Mouse (Mus musculus): ENCODE data around the gene Pnp2. TPM values are rescaled to one million over a fixed set of nuclear protein-coding genes. Genes with fewer than 3 reads are reported as not detected.
A peak's percentile ranks its signal among the peaks of the same experiment; 100 is the strongest.

Pnp2 gene
- polyA plus RNA-seq, 1 experiment = 3.1 TPM

DNA sequence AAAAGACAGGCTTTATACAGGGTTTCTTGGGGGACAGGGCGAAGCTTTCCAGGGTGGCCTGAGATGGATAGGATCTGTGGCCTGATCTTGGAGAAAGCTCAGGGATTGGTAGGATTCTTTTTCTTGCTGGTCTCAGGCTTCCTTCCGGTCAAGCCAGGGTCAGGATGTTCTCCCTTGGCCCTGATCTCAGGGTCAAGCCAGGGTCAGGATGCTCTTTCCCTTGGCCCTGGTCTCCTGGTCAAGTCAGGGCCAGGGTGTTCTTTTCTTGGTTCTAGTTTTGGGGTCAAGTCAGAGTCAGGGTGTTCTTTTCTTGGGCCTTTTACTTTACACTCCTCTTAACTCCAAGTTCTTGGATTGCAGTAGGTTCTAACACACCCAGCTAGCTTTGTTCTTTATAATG is 31.9 kb downstream of the Pnp2 start:
- Histone ChIP-seq H3K27ac (ENCODE audit: insufficient read depth, low read length) (no peak overlapping the region), H3K4me3 (ENCODE audit: extremely low read depth, insufficient read depth, insufficient read length) (no peak overlapping the region), H3K4me1 (ENCODE audit: control insufficient read depth, insufficient read depth, insufficient read length) (peaks cover 1% of the 10 kb centered on the region; the same call in 1 of the 2 replicates), H3K36me3 (ENCODE audit: control insufficient read depth, insufficient read depth, low read length) (no peaks in the 10 kb centered on the region), H3K27me3 (ENCODE audit: control insufficient read depth, insufficient read depth, low read length) (no peaks in the 10 kb centered on the region)
- no peak for TF ChIP-seq POLR2A (IDR thresholded peaks at IDR 0.05; ENCODE audit: low read depth, low read length)
- no peak for TF ChIP-seq CTCF (IDR thresholded peaks at IDR 0.05; ENCODE audit: extremely low read depth, insufficient read depth, insufficient read length, insufficient replicate concordance)
- DNase-seq (ENCODE audit: low read depth in 1 of 2, low spot score in 2 of 2) = no peak
- 91% methylated on average over 2 of the region's 2 CpGs for WGBS

DNA sequence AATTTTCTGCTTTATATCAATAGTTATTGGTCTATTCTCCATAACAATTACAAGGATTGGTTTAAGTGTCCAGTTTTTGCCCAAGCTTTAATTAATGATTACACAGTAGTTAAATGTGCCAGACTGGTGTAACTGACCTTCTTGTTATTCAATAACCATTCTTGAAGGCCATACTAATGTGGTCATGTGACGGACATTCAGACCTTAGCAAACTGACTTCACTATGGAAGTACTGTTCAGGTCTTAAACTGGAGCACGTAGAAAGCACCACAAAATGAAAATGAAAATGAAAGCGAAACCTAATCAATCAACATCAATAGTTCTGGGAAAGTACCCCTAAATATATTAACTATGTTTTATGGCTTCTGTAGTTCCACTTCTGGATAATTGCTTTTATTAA is 35.2 kb downstream of the Pnp2 start:
- 62% methylated on average over 3 of the region's 3 CpGs for WGBS
- TF ChIP-seq POLR2A (IDR thresholded peaks at IDR 0.05; ENCODE audit: low read depth, low read length) = no peak
- no peak for TF ChIP-seq CTCF (IDR thresholded peaks at IDR 0.05; ENCODE audit: extremely low read depth, insufficient read depth, insufficient read length, insufficient replicate concordance)
- Histone ChIP-seq H3K36me3 (ENCODE audit: control insufficient read depth, insufficient read depth, low read length) (no peaks in the 10 kb centered on the region), H3K27ac (ENCODE audit: insufficient read depth, low read length) (no peak overlapping the region), H3K4me3 (ENCODE audit: extremely low read depth, insufficient read depth, insufficient read length) (no peak overlapping the region), H3K4me1 (ENCODE audit: control insufficient read depth, insufficient read depth, insufficient read length) (peaks cover 1% of the 10 kb centered on the region; the same call in 1 of the 2 replicates), H3K27me3 (ENCODE audit: control insufficient read depth, insufficient read depth, low read length) (no peaks in the 10 kb centered on the region)
- DNase-seq (ENCODE audit: low read depth in 1 of 2, low spot score in 2 of 2) = no peak

DNA sequence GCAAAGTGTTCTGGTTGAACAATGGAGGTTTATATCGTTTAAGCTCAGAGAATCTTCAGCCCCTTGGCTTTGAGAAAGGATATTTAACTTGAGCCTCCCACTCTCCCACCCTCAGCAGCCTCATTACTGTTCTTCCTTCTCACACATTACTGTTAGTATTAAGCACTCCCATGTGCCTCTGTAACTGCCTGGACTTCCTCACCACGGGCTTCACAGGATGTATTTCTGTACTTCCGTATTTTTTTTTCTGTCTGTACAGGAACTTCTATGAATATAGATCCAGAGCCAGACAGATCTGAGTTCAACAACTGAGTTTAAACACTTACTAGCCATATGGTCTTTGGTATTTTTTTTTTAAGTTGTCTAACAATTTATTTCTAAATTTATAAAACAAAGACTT is 41.3 kb downstream of the Pnp2 start:
- Histone ChIP-seq H3K4me3 (ENCODE audit: extremely low read depth, insufficient read depth, insufficient read length) (no peak overlapping the region), H3K4me1 (ENCODE audit: control insufficient read depth, insufficient read depth, insufficient read length) (peaks cover 11% of the 10 kb centered on the region), H3K36me3 (ENCODE audit: control insufficient read depth, insufficient read depth, low read length) (no peaks in the 10 kb centered on the region), H3K27me3 (ENCODE audit: control insufficient read depth, insufficient read depth, low read length) (no peaks in the 10 kb centered on the region), H3K27ac (ENCODE audit: insufficient read depth, low read length) (peak overlapping the region; percentile 22; the same call in 1 of the 2 replicates)
- DNase-seq (ENCODE audit: low read depth in 1 of 2, low spot score in 2 of 2) = no peak
- TF ChIP-seq CTCF (IDR thresholded peaks at IDR 0.05; ENCODE audit: extremely low read depth, insufficient read depth, insufficient read length, insufficient replicate concordance) (no peak), POLR2A (IDR thresholded peaks at IDR 0.05; ENCODE audit: low read depth, low read length) (no peak)
- 5% methylated on average over 3 of the region's 3 CpGs for WGBS

DNA sequence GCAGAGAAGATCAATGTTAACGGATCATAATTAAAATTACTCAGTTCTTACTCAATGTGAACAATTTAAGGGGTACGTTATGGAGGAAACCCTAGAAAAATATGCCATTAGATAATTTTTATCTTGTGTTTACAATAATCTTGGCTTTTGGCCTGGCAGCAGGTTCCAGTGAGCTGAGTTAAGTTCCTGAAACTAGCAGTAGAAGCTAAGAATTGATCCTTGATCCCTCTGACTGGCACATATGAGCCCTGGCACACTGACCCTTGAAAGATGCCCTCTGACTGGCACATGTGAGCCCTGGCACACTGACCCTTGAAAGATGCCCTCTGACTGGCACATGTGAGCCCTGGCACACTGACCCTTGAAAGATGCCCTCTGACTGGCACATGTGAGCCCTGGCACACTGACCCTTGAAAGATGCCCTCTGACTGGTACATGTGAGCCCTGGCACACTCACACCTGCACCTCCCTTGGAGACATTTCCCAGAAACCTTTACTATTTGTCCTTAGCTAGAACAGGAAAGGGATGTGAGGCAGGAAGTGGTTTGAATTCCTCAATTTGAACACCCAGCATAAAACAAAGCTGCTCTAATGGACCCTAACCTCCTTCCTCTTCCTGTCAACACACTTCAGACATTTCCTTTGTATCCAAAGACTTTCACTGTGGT is 42.3 kb downstream of the Pnp2 start:
- Histone ChIP-seq H3K27ac (ENCODE audit: insufficient read depth, low read length) (peak overlapping the region; percentile 35; the same call in 1 of the 2 replicates), H3K4me1 (ENCODE audit: control insufficient read depth, insufficient read depth, insufficient read length) (peaks cover 11% of the 10 kb centered on the region), H3K4me3 (ENCODE audit: extremely low read depth, insufficient read depth, insufficient read length) (no peak overlapping the region), H3K27me3 (ENCODE audit: control insufficient read depth, insufficient read depth, low read length) (no peaks in the 10 kb centered on the region), H3K36me3 (ENCODE audit: control insufficient read depth, insufficient read depth, low read length) (no peaks in the 10 kb centered on the region)
- 51% methylated on average over 2 of the region's 2 CpGs for WGBS
- no peak for DNase-seq (ENCODE audit: low read depth in 1 of 2, low spot score in 2 of 2)
- TF ChIP-seq POLR2A (IDR thresholded peaks at IDR 0.05; ENCODE audit: low read depth, low read length) (no peak), CTCF (IDR thresholded peaks at IDR 0.05; ENCODE audit: extremely low read depth, insufficient read depth, insufficient read length, insufficient replicate concordance) (no peak)

DNA sequence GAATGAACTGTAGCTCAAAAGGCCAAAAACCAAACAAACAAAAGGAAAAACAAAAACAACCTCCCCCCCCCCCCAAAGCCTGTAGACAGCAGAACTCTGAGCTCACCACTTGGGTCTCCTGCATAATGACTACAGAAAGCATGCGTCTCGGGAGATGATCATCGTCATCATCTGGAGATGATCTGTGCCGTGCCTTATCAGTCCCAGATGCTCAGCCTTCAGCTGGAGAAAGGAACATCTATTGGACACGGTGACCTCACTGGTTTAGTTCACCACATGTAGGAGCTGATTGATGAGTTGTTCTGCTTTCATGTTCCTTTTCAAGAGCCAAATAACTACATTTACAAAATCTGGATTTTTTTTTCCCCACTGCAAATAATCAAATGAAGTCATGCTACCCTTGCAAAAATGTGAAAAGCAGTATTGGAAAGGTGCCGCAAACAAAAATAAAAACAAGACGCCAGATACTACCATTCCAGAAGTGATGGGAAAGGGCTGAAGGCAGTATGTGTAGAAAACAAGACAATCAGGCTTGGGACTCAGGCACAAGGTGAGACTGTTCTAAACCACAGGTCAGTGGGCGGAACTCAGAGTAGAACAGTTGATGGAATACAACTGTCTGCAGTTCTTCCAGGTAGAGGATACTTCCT is 51.5 kb downstream of the Pnp2 start, which contains the start of gene Rnase10:
TSS of gene Rnase10 (plus strand) at position 600 of the 650 bp plus-strand sequence.
- DNase-seq (ENCODE audit: low read depth in 1 of 2, low spot score in 2 of 2) = no peak
- H3K36me3 ChIP-seq (ENCODE audit: control insufficient read depth, insufficient read depth, low read length) = no peaks in the 10 kb centered on the region
- H3K4me1 ChIP-seq (ENCODE audit: control insufficient read depth, insufficient read depth, insufficient read length) = no peaks in the 10 kb centered on the region
- peak within 1 kb of the TSS; percentile 55 for H3K27ac ChIP-seq (ENCODE audit: insufficient read depth, low read length)
- no peak for TF ChIP-seq POLR2A (IDR thresholded peaks at IDR 0.05; ENCODE audit: low read depth, low read length)
- TF ChIP-seq CTCF (IDR thresholded peaks at IDR 0.05; ENCODE audit: extremely low read depth, insufficient read depth, insufficient read length, insufficient replicate concordance) = no peak
- WGBS = 76% methylated on average over 8 of the region's 8 CpGs
- no peaks in the 10 kb centered on the region for H3K27me3 ChIP-seq (ENCODE audit: control insufficient read depth, insufficient read depth, low read length)
- H3K4me3 ChIP-seq (ENCODE audit: extremely low read depth, insufficient read depth, insufficient read length) = no peak within 1 kb of the TSS

DNA sequence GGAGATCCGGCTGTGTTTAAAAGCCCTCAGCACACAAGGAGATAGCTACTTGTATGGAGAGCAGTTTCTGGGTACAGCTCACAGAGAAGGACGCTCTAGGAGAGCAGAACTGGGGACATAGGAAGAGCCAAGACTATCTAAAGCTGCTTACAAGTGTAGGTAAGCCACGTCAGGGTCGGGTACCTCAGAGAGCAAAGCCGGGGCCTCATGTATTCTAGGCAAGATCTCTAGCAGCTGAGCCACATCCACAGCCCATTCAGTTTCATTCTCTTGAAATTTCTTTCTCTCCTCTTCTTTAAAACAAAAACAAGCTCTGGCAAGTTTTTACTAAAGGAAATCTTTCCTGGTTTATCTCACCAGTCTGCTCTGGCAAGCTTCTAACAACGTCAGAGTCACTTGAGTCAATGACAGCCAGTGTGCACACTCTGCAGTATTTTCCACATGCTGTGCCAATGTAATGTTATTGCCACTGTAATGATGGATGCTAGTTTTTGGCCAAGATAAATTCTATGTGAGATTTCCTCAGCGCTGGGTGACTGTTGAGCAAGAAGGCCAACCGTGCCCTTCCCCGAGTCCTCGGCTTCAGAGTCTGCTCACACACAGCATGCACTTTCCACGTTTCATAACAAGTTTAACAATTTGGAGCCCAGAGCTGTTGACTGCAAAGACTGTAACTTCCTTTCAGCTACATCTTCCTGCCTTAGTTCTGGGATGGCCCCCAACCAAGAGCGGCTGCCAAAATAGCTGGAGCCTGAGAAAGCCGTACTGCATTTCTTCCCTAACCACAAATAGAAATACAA is 52.3 kb downstream of the Pnp2 start:
- no peak for DNase-seq (ENCODE audit: low read depth in 1 of 2, low spot score in 2 of 2)
- Histone ChIP-seq H3K4me1 (ENCODE audit: control insufficient read depth, insufficient read depth, insufficient read length) (no peaks in the 10 kb centered on the region), H3K36me3 (ENCODE audit: control insufficient read depth, insufficient read depth, low read length) (no peaks in the 10 kb centered on the region), H3K27ac (ENCODE audit: insufficient read depth, low read length) (peak overlapping the region; percentile 55), H3K4me3 (ENCODE audit: extremely low read depth, insufficient read depth, insufficient read length) (no peak overlapping the region), H3K27me3 (ENCODE audit: control insufficient read depth, insufficient read depth, low read length) (no peaks in the 10 kb centered on the region)
- 47% methylated on average over 13 of the region's 13 CpGs for WGBS
- TF ChIP-seq CTCF (IDR thresholded peaks at IDR 0.05; ENCODE audit: extremely low read depth, insufficient read depth, insufficient read length, insufficient replicate concordance) (no peak), POLR2A (IDR thresholded peaks at IDR 0.05; ENCODE audit: low read depth, low read length) (no peak)
